Mouse (Mus musculus) large intestine, adult 2 months (tissue): ENCODE data around the gene Itpr2. TPM values are rescaled to one million over a fixed set of nuclear protein-coding genes. Genes with fewer than 3 reads are reported as not detected.
A peak's percentile ranks its signal among the peaks of the same experiment; 100 is the strongest.
"Not testable (repeated sequence)": the region's sequence is repeated elsewhere in the genome, so short reads cannot be mapped to it uniquely, and the experiment has no call there.

Experiments
- DNase-seq: peaks from one replicate; pipeline ENCODE4 v3.0.0-alpha.2; 2012; ENCODE audit warnings: low read depth, low spot score
- WGBS: fragments of 180-500 bp; shearing (Covaris S2); methylation state at CpG from one replicate; pipeline ENCODE4 v1.1.7; 2018; 5-methylcytosine and 5-hydroxymethylcytosine counted together
- polyA plus RNA-seq: library from polyadenylated mRNA; depleted of rRNA; stranded (reverse); fragments of >200 nt; gene quantifications from 2 replicates; pipeline ENCODE4 v1.2.3, GENCODE M21; 2012

The Itpr2 gene
- polyA plus RNA-seq, 1 experiment, result 6.8 TPM

- DNase-seq, result no peak
- 88% methylated on average over 4 of the region's 4 CpGs for WGBS
These were observed 27.9 kb downstream of the Itpr2 start for GRCm38 (mm10) chr6:146474166-146474565.

- DNase-seq, result no peak
- 36% methylated on average over 6 of the region's 6 CpGs for WGBS
These were observed 28.6 kb downstream of the Itpr2 start for GRCm38 (mm10) chr6:146473216-146473955.

- 82% methylated on average over 4 of the region's 4 CpGs for whole genome bisulfite sequencing
- DNase-seq, result no peak
These were observed 31.6 kb downstream of the Itpr2 start for GRCm38 (mm10) chr6:146470378-146470777.

GRCm38 (mm10) chr6:146469936-146470335 is 32.1 kb downstream of the Itpr2 start:
- no peak for DNase-seq
- 74% methylated on average over 2 of the region's 2 CpGs for WGBS

- WGBS, result 86% methylated on average over 8 of the region's 8 CpGs
These were observed 33.7 kb downstream of the Itpr2 start for GRCm38 (mm10) chr6:146468361-146468760.

GRCm38 (mm10) chr6:146464645-146465042 is 37.4 kb downstream of the Itpr2 start:
- 81% methylated on average over 2 of the region's 2 CpGs for WGBS
- DNase-seq, result not testable (repeated sequence)

More at GRCm38 (mm10) chr6:146468361-146468760, 33.7 kb downstream of the Itpr2 start:
- DNase-seq, result no peak

- DNase-seq, result no peak
- WGBS, result 68% methylated on average over 8 of the region's 8 CpGs
These were observed 37.9 kb downstream of the Itpr2 start for GRCm38 (mm10) chr6:146464014-146464644.

- peak; percentile 55 for DNase-seq
- 32% methylated on average over 8 of the region's 8 CpGs for WGBS
These were observed 41.1 kb downstream of the Itpr2 start for GRCm38 (mm10) chr6:146460936-146461335.

- WGBS, result 71% methylated on average over 5 of the region's 5 CpGs
- DNase-seq, result no peak
These were observed 43.6 kb downstream of the Itpr2 start for GRCm38 (mm10) chr6:146458436-146458835.

GRCm38 (mm10) chr6:146456741-146457140 is 45.3 kb downstream of the Itpr2 start:
- WGBS, result 92% methylated on average over 5 of the region's 5 CpGs
- no peak for DNase-seq

- 77% methylated on average over 10 of the region's 10 CpGs for WGBS
- no peak for DNase-seq
These were observed 47.2 kb downstream of the Itpr2 start for GRCm38 (mm10) chr6:146454520-146455511.

GRCm38 (mm10) chr6:146452474-146452873 is 49.5 kb downstream of the Itpr2 start:
- WGBS, result 74% methylated on average over 16 of the region's 16 CpGs
- no peak for DNase-seq

GRCm38 (mm10) chr6:146446032-146446704 is 55.9 kb downstream of the Itpr2 start:
- 91% methylated on average over 11 of the region's 11 CpGs for WGBS
- no peak for DNase-seq

- WGBS, result 57% methylated on average over 2 of the region's 2 CpGs
These were observed 62.2 kb downstream of the Itpr2 start for GRCm38 (mm10) chr6:146439826-146440225.

GRCm38 (mm10) chr6:146439071-146439818 is 62.8 kb downstream of the Itpr2 start:
- 57% methylated on average over 10 of the region's 10 CpGs for WGBS
- DNase-seq, result no peak

More at GRCm38 (mm10) chr6:146439826-146440225, 62.2 kb downstream of the Itpr2 start:
- DNase-seq, result no peak

GRCm38 (mm10) chr6:146438057-146438456 is 64.0 kb downstream of the Itpr2 start:
- WGBS, result 84% methylated on average over 7 of the region's 7 CpGs
- DNase-seq, result no peak

- no peak for DNase-seq
- 72% methylated on average over 12 of the region's 12 CpGs for WGBS
These were observed 65.0 kb downstream of the Itpr2 start for GRCm38 (mm10) chr6:146436916-146437496.

GRCm38 (mm10) chr6:146434217-146434616 is 67.8 kb downstream of the Itpr2 start:
- 90% methylated on average over 2 of the region's 2 CpGs for WGBS
- DNase-seq, result no peak
